In the genomic region with DNA sequence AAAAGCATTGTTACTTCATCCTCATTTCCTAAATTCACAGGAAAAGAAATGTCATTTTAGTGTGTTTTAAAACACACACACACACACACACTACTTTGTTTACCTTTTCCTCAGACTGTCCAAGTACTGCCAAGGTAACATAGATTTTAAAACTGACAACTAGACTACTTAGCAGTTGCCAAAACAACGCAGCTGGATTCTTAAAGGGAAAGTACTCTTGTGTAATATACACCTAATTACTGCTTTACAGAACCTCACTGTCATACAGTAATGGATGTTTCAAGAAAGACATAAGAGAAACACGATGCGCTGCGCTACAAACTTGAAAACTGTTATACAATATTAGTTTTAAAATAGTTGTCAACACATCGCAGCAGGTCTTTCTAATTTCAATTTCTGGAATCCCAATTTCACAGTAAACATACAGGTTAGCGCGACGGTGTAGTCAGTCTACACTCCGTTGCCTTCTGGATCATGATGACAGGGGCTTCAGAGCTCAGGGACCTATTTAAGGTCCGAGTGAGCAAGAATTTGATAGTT, we compare ENCODE assay signal across 8 mouse cellular contexts. TPM values are rescaled to one million over a fixed set of nuclear protein-coding genes. Genes with fewer than 3 reads are reported as not detected.
A peak's percentile ranks its signal among the peaks of the same experiment; 100 is the strongest.
DNase-seq lines count a peak whose midpoint lies in the region; ATAC-seq and TF ChIP-seq lines count a peak whose summit lies in the region.

No protein-coding gene starts in this region.

- H3K4me1 ChIP-seq in embryonic fibroblast, embryonic 13.5 days (ENCODE audit: control insufficient read depth, insufficient read depth, low read length): peaks cover 4% of the 10 kb centered on the region; the same call in 1 of the 2 replicates
- peaks cover 12% of the 10 kb centered on the region; the same call in 1 of the 2 replicates for H3K4me1 ChIP-seq in limb, embryonic 14.5 days (ENCODE audit: control insufficient read depth, insufficient read depth, low read length)
- peaks cover 7% of the 10 kb centered on the region; the same call in 1 of the 2 replicates for H3K4me1 ChIP-seq in stomach, embryonic 15.5 days

- TF ChIP-seq CTCF in embryonic fibroblast, embryonic 13.5 days (IDR thresholded peaks at IDR 0.05; ENCODE audit: borderline replicate concordance, insufficient read depth, low read length): no peak

- no peak for ATAC-seq in limb, embryonic 14.5 days (ENCODE audit: low FRiP score, low read depth)
- ATAC-seq in stomach, embryonic 15.5 days (ENCODE audit: insufficient read depth, low FRiP score, low read depth): no peak

- peak overlapping the region; percentile 94 for H3K4me2 ChIP-seq in limb, embryonic 14.5 days (replicated peaks; ENCODE audit: low read depth, low read length, severe bottlenecking)
- peak overlapping the region; percentile 82 for H3K4me2 ChIP-seq in stomach, embryonic 15.5 days

- WGBS in limb, embryonic 14.5 days: 11% methylated on average over 10 of the region's 10 CpGs
- WGBS in stomach, embryonic 15.5 days: 7% methylated on average over 10 of the region's 10 CpGs

- DNase-seq in embryo, embryonic 9.5 days (ENCODE audit: extremely low spot score): peak; percentile 22
- no peak for DNase-seq in embryo, embryonic 10.5 days (ENCODE audit: low spot score)
- peak; percentile 54 for DNase-seq in 416B (ENCODE audit: low read depth)
- peak; percentile 40 for DNase-seq in limb, embryonic 14.5 days (ENCODE audit: low spot score)
- DNase-seq in thymus, adult 18-20 months: no peak
- DNase-seq in layer of hippocampus, postnatal 14 days (ENCODE audit: low spot score in 2 of 2): no peak

- no peak for TF ChIP-seq POLR2A in embryonic fibroblast, embryonic 13.5 days (IDR thresholded peaks at IDR 0.05; ENCODE audit: low read depth, low read length)
- TF ChIP-seq POLR2A in limb, embryonic 14.5 days (IDR thresholded peaks at IDR 0.05; ENCODE audit: borderline replicate concordance, extremely low read depth, insufficient read depth, insufficient read length): no peak

- no peak overlapping the region for H3K27ac ChIP-seq in embryonic fibroblast, embryonic 13.5 days (ENCODE audit: insufficient read depth, low read length)
- H3K27ac ChIP-seq in limb, embryonic 14.5 days (replicated peaks; ENCODE audit: low read depth, low read length): peak overlapping the region; percentile 99; the same call in 1 of the 2 replicates
- no peak overlapping the region; the same call in 1 of the 2 replicates for H3K27ac ChIP-seq in stomach, embryonic 15.5 days

- no peaks in the 10 kb centered on the region for H3K36me3 ChIP-seq in limb, embryonic 14.5 days (ENCODE audit: control insufficient read depth, insufficient read depth, low read length)
- no peaks in the 10 kb centered on the region for H3K36me3 ChIP-seq in stomach, embryonic 15.5 days

- H3K27me3 ChIP-seq in limb, embryonic 14.5 days (ENCODE audit: control insufficient read depth, insufficient read depth, low read length): no peaks in the 10 kb centered on the region
- no peaks in the 10 kb centered on the region for H3K27me3 ChIP-seq in stomach, embryonic 15.5 days (replicated peaks)

- peak overlapping the region; percentile 87 for H3K4me3 ChIP-seq in embryonic fibroblast, embryonic 13.5 days (ENCODE audit: insufficient read depth, low read length)
- H3K4me3 ChIP-seq in limb, embryonic 14.5 days (replicated peaks; ENCODE audit: low read length): peak overlapping the region; percentile 90
- H3K4me3 ChIP-seq in stomach, embryonic 15.5 days (replicated peaks): peak overlapping the region; percentile 91

- peak overlapping the region; percentile 98 for H3K9ac ChIP-seq in limb, embryonic 14.5 days (ENCODE audit: low read depth, low read length, severe bottlenecking)
- peak overlapping the region; percentile 97 for H3K9ac ChIP-seq in stomach, embryonic 15.5 days

- H3K9me3 ChIP-seq in limb, embryonic 14.5 days (ENCODE audit: control insufficient read depth, low read length): no peaks in the 10 kb centered on the region
- H3K9me3 ChIP-seq in stomach, embryonic 15.5 days: no peaks in the 10 kb centered on the region

RNA-seq across cellular contexts. Expression of gene Mef2a, which starts 1.2 kb away (rescaled TPM):
- polyA plus RNA-seq in embryonic fibroblast, embryonic 13.5 days (2011; ENCODE audit: insufficient read length, low read depth, missing spikeins): 59.4 and 74.2 TPM in 2 replicates
- 41.5 and 48.8 TPM in 2 replicates for polyA plus RNA-seq in limb, embryonic 14.5 days (2012; rRNA removed)
- polyA plus RNA-seq in limb, embryonic 14.5 days (2014; fragmentation: Nextera tagmentation; extraction: Ambion mirVana): 50.9 and 52.0 TPM in 2 replicates
- 36.0 and 38.4 TPM in 2 replicates for polyA plus RNA-seq in stomach, embryonic 15.5 days (2015; fragmentation: Nextera tagmentation; extraction: Ambion mirVana)
- 100 to 1,000 TPM; 143 to 146 TPM for total RNA-seq in layer of hippocampus, postnatal 14 days (2021)

Comparison
In these comparisons a context has a peak if more than half of its experiments do, and no peak if none do; other contexts are left out.
1. DNase-seq: peak in embryo, embryonic 9.5 days (single experiment), 416B (single experiment) and limb, embryonic 14.5 days (single experiment); none in embryo, embryonic 10.5 days (single experiment), thymus, adult 18-20 months (0 of 2) and layer of hippocampus, postnatal 14 days (0 of 2).
2. Peak in every context shown above with its lines, with median percentiles within 50 percentile points of each other: H3K4me3 ChIP-seq.